19 mouse cellular contexts compared by ENCODE assay signal in the genomic region with DNA sequence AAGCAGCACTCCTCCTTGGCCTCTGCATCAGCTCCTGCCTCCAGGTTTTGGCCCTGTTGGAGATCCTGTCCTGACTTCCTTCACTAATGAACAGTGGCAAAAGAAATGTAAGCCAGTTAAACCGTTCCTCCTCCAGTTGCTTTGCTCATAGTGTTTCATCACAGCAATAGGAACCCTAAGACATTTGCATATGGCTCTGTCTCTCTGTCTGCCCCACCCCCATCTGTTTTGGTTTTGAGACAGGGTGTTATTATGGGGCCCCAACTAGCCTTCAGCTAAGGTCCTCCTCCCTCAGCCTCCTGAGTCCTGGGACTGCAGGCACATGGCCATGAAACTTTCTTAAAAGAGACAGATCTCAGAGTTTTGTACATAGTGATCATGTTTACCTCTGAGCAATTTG. TPM values are rescaled to one million over a fixed set of nuclear protein-coding genes. Genes with fewer than 3 reads are reported as not detected.
"Had no signal": no experiment of that assay in that cellular context is flagged by ENCODE, and none has a peak within 500 bp of the region (broad histone marks: within the 10 kb centered on the region; RNA-seq: fewer than 3 reads in every experiment).

No protein-coding gene starts in this region.

- H3K4me1 ChIP-seq: lung, embryonic 15.5 days had no signal

- H3K4me3 ChIP-seq: layer of hippocampus, adult 2 months; limb, embryonic 12.5 days; limb, embryonic 15.5 days; lung, embryonic 15.5 days had no signal

- DNase-seq: kidney, adult 9 months; kidney, postnatal 14 days; layer of hippocampus, adult 9-11 months; left cerebral cortex, postnatal 4 days; liver, postnatal 0 days; lung, postnatal 10 days; lung, postnatal 36 days; midbrain, embryonic 14.5 days; thymus, adult 18-20 months; thymus, postnatal 36 days had no signal

RNA-seq across cellular contexts. Expression of a gene that starts 56.2 kb away (rescaled TPM):
- polyA plus RNA-seq: limb, embryonic 12.5 days; liver, embryonic 11.5 days; liver, postnatal 0 days; midbrain, embryonic 11.5 days; neural tube, embryonic 11.5 days; small intestine, adult 2 months; urinary bladder, adult 2 months had no signal
